Mouse (Mus musculus) layer of hippocampus, postnatal 36 days (tissue): ENCODE data around the gene Aox4. TPM values are rescaled to one million over a fixed set of nuclear protein-coding genes. Genes with fewer than 3 reads are reported as not detected.

Experiments
- DNase-seq, 2 experiments: peaks; one replicate each; pipeline ENCODE4 v3.0.0; 2022
- total RNA-seq, 2 experiments: library from RNA; stranded (reverse); gene quantifications; 2 replicates each; pipeline ENCODE4 v1.2.3; 2021

Aox4 gene
- total RNA-seq, 2 experiments from 2014 or later, result 1.8 to 2.2 TPM

- DNase-seq, result no peak
Measured at GRCm38 (mm10) chr1:58248518-58248917, 38.3 kb downstream of the Aox4 start.

DNA sequence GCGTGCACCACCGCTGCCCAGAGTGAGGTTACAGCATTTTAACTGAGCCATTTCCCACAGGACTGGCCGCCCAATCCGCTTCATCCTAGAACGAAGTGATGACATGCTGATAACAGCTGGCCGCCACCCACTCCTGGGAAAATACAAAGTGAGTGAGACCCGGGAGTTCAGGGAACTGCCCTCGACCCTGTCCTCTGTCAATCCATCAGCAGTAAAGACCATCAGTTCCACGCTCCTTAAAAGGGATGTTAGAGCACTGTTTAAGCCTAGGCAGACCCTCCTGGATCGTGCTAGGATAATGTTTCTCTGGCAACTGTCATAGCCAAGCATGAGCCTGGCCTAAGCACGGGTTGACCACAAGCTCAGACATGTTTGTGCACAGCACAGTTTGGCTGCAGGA lies 43.3 kb downstream of the Aox4 start:
- no peak for DNase-seq

DNA sequence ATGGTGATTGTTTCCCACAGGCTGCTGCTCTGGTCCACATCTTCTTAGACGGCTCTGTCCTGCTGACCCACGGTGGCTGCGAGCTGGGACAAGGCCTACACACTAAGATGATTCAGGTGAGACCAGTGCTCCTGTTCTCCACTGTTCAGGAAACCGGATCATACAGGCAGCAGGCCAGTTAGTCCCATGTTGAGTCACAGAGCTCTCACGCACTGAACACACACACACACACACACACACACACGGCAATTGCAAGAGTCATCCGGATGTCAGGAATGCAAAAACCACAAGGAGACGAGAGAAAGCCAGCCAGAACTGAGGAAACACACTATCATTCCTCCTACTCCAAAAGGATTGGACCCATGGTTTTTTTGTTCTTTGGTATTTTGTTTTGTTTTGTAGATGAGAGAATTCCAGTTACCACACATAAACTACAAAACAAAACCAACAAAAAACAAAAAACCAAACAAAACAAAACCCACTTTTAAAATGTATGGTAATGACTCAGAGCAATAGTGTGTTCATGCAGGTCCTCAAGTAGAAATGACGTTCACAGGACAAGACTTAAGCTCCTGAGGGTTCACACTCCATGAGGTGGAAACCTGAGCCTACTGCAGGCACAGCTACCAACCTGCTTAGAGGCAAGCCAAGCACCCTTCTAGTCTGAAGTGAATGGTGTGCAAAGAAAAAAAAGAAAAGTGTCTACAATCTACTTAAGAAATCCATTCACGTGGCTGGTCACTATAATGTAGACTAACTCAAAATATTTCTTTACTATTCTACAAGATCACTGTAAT lies 47.2 kb downstream of the Aox4 start:
- DNase-seq, result no peak

DNA sequence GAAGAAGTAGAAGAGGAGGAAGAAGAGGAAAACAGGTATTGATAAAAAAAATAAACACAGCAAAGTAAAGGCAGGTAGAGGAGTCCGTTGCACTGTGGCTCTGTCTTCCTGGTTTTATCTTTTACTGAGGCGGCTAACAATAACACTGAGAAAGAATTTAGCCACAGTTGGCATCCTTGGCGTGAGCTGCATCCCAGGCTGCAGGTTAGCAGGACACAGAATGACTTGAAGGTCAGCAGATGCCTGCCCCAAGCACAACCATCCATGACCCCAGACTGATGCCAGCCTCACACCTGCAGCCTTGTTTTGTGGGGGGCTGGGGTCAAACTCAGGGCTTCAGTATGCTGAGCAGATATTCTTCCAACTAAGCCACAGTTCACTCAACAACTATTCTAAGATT lies 50.1 kb downstream of the Aox4 start:
- DNase-seq, result no peak

DNA sequence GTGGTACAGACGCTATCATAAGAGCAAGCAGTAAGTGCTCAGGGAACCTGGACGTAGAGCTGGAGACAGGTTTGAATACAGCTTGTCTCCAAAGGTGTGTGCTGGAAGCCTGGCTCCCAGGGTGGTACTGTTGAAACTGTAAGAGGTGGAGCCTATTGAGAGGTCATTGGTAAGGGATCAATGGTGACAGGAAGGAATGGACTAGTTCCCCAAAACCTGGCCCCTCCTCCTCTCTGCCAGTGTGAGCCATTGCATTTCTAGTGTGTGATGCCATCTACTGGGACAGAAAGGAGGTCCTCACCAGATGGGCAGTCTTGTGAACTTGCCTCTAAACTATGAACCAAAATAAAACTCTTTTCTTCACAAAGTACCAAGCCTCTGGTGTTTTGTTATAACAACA lies 58.0 kb downstream of the Aox4 start:
- DNase-seq, result no peak

- DNase-seq, result peak; percentile 25 to 47
Measured at GRCm38 (mm10) chr1:58270807-58271569, 60.8 kb downstream of the Aox4 start.

DNA sequence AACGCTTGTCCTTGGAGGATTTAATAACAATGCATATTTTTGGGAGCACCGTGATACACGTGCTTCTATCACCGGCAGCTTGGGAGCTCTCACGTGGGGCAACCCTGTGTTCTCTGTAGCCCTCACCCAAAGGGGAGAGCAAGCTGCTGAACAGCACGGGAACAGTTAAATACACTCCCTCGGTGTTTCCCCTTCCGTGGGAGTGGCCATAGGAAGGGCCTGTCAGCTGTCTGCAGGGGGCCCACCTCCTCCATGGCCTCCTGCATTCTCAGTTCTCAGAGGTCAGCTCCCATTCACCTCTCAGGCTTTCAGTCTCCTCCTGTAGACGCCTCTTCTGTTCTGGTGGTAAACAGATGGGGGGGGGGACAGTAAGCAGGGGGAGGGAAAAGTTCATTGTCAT lies 65.7 kb downstream of the Aox4 start:
- no peak for DNase-seq

DNA sequence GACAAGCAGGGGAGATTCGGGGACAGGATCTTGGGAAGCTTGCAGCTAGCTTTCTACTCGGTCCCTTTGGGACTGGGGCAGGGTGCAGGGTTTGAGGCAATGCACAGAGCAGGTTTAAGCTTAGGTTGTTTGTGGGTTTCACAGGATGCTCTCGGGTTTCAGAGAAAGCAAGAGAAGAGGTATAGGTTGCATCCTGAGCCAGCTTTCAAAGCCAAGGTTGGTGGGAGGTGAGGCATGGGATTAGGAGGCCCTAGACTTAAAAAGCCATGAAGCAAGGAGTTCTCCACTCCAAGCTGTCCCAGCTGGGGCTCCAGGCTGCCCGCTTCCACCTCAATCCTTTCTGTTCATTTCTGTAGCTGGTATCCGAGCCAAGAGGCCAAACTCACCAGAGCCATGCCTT lies 67.8 kb downstream of the Aox4 start, which contains the start of gene Aox2:
Gene Aox2 (plus strand): TSS at position 301 of the 400 bp plus-strand sequence.
- DNase-seq, result no peak

GRCm38 (mm10) chr1:58278513-58278912 lies 68.3 kb downstream of the Aox4 start:
- DNase-seq, result no peak

DNA sequence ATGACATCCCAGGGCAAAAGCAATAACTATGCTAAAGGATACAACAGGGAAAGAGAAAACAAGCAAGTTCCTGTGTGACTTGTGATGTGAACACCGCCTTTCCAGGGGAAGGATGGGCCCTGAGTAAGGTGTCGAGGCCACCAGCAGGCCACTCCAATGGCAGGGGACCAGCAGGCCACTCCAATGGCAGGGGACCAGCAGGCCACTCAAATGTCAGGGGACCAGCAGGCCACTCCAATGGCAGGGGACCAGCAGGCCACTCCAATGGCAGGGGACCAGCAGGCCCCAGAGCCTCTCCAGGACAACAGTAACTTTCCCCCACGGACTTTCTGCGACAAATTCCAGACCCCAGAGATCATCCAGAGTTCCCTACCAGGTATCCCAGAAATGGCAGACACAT lies 70.2 kb downstream of the Aox4 start:
- DNase-seq, result no peak

DNA sequence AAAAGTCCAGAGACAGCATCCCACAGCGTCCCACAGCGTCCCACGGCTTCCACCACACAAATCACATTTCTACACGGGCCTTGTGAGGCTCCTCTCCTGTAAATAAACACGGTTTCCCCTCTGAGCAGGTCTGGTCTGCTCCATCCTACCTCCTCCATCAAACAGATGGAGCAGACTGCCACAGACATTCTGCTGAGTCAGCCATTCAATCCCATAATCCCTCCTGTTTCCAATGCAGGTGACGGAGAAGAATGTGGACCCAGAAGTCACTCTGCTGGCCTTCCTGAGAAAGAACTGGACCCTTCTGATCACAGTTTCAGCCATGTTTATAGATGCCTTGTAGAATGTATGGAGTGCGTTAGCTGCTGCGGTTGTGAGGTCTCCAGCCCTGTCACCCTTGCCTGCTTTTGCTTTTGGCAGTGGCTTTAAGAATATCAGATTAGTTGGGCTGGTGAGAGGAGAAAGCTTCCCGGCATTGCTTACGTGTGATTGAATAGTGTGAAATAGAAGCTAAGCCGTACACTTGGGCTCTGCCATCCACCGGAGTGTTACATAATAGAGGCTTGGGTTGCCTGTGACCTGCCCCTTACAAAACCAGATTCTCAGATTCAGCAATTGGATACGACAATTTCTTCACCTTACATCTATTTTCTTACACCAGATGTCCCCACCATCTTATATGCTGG lies 70.9 kb downstream of the Aox4 start:
- no peak for DNase-seq

GRCm38 (mm10) chr1:58281625-58281988 lies 71.4 kb downstream of the Aox4 start:
- DNase-seq, result peak in 1 of 2 experiments; percentile 20

- DNase-seq, result no peak
Measured at GRCm38 (mm10) chr1:58284505-58284904, 74.3 kb downstream of the Aox4 start.

GRCm38 (mm10) chr1:58288091-58288490 lies 77.9 kb downstream of the Aox4 start:
- DNase-seq, result peak in 1 of 2 experiments; percentile 28

DNA sequence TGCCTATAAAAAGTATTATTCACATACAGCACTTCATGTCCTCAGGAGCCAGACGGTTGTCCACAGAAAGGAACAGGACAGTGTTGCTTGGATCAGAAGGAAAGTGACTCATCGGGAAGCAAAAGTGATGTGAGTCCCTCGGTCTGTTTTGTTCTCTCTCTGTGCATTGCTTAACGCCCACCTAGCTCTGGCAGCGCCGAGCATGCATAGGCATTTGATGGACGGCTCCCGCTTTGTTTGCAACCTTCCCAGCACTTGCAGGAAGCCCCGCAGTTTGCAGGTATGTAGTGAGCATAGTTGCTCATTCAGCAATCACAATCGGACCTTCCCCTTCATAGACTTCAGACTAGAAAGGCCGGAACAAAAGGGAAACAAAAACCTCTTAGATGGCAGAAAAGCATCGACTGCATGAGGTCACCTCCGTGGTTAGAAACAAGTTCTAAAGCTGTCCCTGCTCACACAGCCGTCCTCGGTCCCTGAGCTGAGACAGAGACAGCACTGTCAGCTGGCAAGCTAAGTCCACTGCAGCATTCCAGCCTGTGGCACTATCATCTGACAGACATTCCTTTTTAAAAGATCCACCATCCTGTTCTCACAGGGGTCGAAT lies 79.8 kb downstream of the Aox4 start:
- DNase-seq, result no peak

DNA sequence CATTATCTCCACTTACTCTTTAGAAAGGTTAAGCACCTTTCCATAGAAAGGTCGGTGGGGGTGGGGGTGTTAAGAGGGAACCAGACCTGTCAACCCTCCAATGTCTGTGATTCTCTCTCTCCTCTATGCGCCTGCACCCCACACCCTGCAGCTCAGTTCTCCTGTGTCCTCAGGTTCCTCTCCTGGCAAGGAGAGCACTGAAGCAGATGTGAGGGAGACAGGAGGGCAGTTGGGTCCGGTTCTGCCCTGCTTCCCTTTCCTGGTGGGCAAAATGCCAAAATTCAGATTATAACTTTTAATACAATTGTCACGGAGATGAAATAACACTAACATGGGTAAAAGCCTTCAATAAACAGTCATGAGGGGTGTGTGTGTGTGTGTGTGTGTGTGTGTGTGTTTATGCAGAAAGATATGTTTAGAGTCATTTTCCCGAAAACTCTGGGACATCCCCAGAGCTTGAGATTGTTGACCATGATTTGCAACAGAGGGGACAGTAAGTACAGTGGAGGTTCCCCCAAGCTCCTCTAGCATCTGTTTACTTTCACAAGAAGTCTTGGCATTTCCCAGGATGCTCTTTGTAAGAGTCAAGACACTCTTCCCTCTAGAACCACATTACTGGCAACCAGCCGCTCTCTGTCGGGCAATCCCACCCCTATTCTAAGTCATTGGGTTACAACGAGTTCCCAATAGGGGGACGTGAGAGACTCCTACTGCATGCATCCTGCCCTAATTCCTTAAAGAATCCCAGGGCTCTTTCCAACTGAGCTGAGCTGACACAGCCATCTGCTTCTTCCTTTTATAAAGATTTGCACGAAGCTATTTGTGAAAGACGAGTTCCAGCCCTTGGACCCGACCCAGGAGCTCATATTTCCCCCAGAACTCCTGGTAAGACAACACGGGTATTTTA lies 81.5 kb downstream of the Aox4 start:
- DNase-seq, result peak in 1 of 2 experiments; percentile 18

DNA sequence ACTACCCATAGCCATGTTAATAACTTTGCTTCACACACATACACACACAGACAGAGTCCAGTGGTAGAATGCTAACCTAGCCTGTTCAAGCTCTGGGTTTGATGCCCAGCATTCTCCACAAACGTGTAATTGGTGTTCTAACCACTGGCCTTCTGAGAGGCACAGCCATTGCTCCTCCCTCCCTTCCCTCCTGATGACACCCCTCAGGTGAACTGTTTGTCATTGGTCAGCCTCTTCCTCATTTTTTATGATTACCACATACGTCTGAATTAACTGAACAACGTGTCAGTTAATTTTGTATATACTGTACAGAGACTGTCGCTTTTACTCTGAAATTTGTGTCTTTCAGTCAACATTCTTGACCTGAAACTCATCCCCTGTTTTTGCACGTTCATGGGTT lies 84.5 kb downstream of the Aox4 start:
- no peak for DNase-seq

GRCm38 (mm10) chr1:58296278-58296677 lies 86.1 kb downstream of the Aox4 start:
- DNase-seq, result peak; percentile 49 to 53

DNA sequence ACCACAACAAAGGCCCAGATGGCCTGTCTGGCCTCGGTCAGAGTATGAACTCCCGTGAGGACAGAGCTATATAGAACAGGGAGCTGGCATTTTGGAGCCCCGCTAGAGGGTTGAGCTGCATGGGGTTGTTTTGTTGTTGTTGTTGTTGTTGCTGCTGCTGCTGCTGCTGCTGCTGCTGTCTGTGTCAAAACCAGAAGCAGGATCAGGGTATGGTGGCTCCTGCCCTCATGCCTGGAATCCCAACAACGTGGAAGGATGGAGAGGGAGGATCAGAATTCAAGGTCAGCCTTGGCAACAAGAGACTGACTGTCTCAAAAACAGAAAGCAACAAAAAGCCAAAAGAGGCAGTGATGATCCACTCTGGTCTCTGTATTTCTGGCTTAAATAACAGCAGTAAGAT lies 86.6 kb downstream of the Aox4 start:
- DNase-seq, result no peak

DNA sequence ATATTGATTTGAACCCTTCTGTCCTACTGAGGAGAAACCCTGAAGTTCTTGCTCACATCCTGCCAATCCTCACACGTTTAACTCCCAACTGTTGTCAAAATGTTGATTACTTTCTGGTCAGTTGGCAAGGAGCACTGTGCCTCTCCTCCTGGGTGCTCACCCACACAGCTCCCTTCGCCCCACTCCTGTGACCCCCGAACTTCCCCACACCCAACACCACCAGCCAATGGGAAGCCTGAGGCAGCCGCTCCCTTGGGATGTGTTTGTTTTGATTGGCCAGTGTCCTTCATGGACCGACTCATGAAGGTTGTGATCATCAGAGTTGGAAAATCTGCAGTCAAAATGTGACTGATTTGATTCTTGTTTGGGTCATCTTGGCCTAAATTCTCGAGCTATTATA lies 88.2 kb downstream of the Aox4 start:
- DNase-seq, result no peak

GRCm38 (mm10) chr1:58301073-58301472 lies 90.9 kb downstream of the Aox4 start:
- no peak for DNase-seq

DNA sequence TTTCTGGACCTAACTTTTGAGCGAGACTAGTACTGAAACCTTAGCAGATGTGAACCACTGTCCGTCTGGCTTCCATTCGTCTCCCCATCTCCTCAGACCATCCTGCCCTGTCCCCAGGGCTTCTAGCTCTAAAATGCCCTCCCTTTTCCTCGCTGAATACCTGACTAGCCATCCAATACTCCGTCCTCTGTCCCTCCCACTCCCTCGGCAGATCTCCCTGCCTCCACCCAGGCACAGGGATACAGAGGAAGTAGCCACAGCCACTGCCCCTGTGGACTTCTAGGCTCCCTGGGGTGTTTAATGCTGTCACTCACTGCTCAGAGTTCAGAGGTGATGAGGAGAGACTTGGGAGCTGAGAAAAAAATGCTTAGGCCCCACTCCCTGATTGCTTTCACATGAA lies 91.8 kb downstream of the Aox4 start:
- DNase-seq, result no peak
